Mouse (Mus musculus) 3T3-L1 (cell line): Measurements from ENCODE around the gene Cachd1.
A peak's percentile ranks its signal among the peaks of the same experiment; 100 is the strongest.

Experiments
- DNase-seq: peaks from one replicate; pipeline ENCODE4 v3.0.0-alpha.2; 2015; ENCODE audit warnings: low read depth, low spot score

Cachd1 gene

GRCm38 (mm10) chr4:100990996-100991395 is 214.5 kb downstream of the Cachd1 start:
- DNase-seq, result no peak

- DNase-seq, result no peak
These were observed 215.6 kb downstream of the Cachd1 start for GRCm38 (mm10) chr4:100992086-100992485.

- no peak for DNase-seq
These were observed 218.2 kb downstream of the Cachd1 start for GRCm38 (mm10) chr4:100994442-100995255.

GRCm38 (mm10) chr4:100995617-100996016 is 219.1 kb downstream of the Cachd1 start:
- DNase-seq, result no peak

- no peak for DNase-seq
These were observed 219.7 kb downstream of the Cachd1 start for GRCm38 (mm10) chr4:100996060-100996651.

- DNase-seq, result peak; percentile 63
These were observed 221.7 kb downstream of the Cachd1 start for GRCm38 (mm10) chr4:100998145-100998544.

GRCm38 (mm10) chr4:100998906-100999305 is 222.4 kb downstream of the Cachd1 start:
- DNase-seq, result no peak

GRCm38 (mm10) chr4:101000622-101001021 is 224.1 kb downstream of the Cachd1 start:
- DNase-seq, result no peak

GRCm38 (mm10) chr4:101001073-101001472 is 224.6 kb downstream of the Cachd1 start:
- DNase-seq, result no peak

- DNase-seq, result no peak
These were observed 226.5 kb downstream of the Cachd1 start for GRCm38 (mm10) chr4:101002961-101003360.

GRCm38 (mm10) chr4:101008362-101008769 is 231.9 kb downstream of the Cachd1 start:
- no peak for DNase-seq

GRCm38 (mm10) chr4:101009092-101009491 is 232.6 kb downstream of the Cachd1 start:
- DNase-seq, result no peak

- DNase-seq, result no peak
These were observed 241.3 kb downstream of the Cachd1 start for GRCm38 (mm10) chr4:101017806-101018205.

GRCm38 (mm10) chr4:101020596-101020995 is 244.1 kb downstream of the Cachd1 start, which contains the start of gene Gm10577:
Gm10577 (minus strand) TSS chr4:101020696.
- DNase-seq, result no peak

- peak; percentile 5 for DNase-seq
These were observed 250.1 kb downstream of the Cachd1 start for GRCm38 (mm10) chr4:101026566-101026965.

GRCm38 (mm10) chr4:101026995-101027394 is 250.5 kb downstream of the Cachd1 start:
- no peak for DNase-seq

- DNase-seq, result no peak
These were observed 251.5 kb downstream of the Cachd1 start for GRCm38 (mm10) chr4:101027852-101028411.

- no peak for DNase-seq
These were observed 256.6 kb downstream of the Cachd1 start for GRCm38 (mm10) chr4:101033047-101033446.

GRCm38 (mm10) chr4:101035131-101035530 is 258.7 kb downstream of the Cachd1 start:
- DNase-seq, result peak; percentile 2

GRCm38 (mm10) chr4:101037156-101037555 is 260.7 kb downstream of the Cachd1 start:
- DNase-seq, result no peak

GRCm38 (mm10) chr4:101043691-101044090 is 267.2 kb downstream of the Cachd1 start:
- DNase-seq, result no peak

GRCm38 (mm10) chr4:101044149-101044548 is 267.7 kb downstream of the Cachd1 start:
- no peak for DNase-seq

- DNase-seq, result no peak
These were observed 270.1 kb downstream of the Cachd1 start for GRCm38 (mm10) chr4:101046576-101046975.
